Mouse (Mus musculus) liver, embryonic 12.5 days (tissue): ENCODE data around the gene Ccdc18. TPM values are rescaled to one million over a fixed set of nuclear protein-coding genes. Genes with fewer than 3 reads are reported as not detected.
"Not testable (repeated sequence)": the region's sequence is repeated elsewhere in the genome, so short reads cannot be mapped to it uniquely, and the experiment has no call there.

ENCODE experiments used
- ATAC-seq: fragments of 200-750 bp; cut with Nextera tagmentation; 2 replicates; pipeline ENCODE4 v1.8.0; 2017; ENCODE audit warnings: moderate number of reproducible peaks, mild to moderate bottlenecking, moderate library complexity
- H3K27ac ChIP-seq: fragments of 300-500 bp; sonication (generic); 2 replicates; pipeline ENCODE4 v1.5.1; 2016; ENCODE audit warnings: mild to moderate bottlenecking
- H3K27me3 ChIP-seq: fragments of 300-500 bp; sonication (generic); replicated peaks from 2 replicates; pipeline ENCODE4 v1.6.1; 2016; ENCODE audit warnings: mild to moderate bottlenecking, moderate library complexity
- H3K36me3 ChIP-seq: fragments of 300-500 bp; sonication (generic); 2 replicates; pipeline ENCODE4 v1.6.1; 2016; ENCODE audit warnings: mild to moderate bottlenecking, moderate library complexity
- H3K4me1 ChIP-seq: fragments of 300-500 bp; sonication (generic); 2 replicates; pipeline ENCODE4 v1.6.1; 2016
- H3K4me2 ChIP-seq: fragments of 300-500 bp; sonication (generic); 2 replicates; pipeline ENCODE4 v1.6.1; 2016; ENCODE audit warnings: mild to moderate bottlenecking, moderate library complexity
- H3K4me3 ChIP-seq: fragments of 300-500 bp; sonication (generic); 2 replicates; pipeline ENCODE4 v1.5.1; 2016; ENCODE audit warnings: mild to moderate bottlenecking, moderate library complexity
- H3K9ac ChIP-seq: fragments of 300-500 bp; sonication (generic); 2 replicates; pipeline ENCODE4 v1.6.1; 2016; ENCODE audit warnings: mild to moderate bottlenecking, moderate library complexity
- H3K9me3 ChIP-seq: fragments of 300-500 bp; sonication (generic); replicated peaks from 2 replicates; pipeline ENCODE4 v1.6.1; 2016; ENCODE audit warnings: mild to moderate bottlenecking, moderate library complexity
- WGBS: fragments of 180-500 bp; shearing (Covaris S2); methylation state at CpG from one replicate; pipeline ENCODE4 v1.1.7; 2016; ENCODE audit not compliant: insufficient replicate concordance; 5-methylcytosine and 5-hydroxymethylcytosine counted together
- polyA plus RNA-seq: library from polyadenylated mRNA; unstranded; fragments of >200 nt; fragmentation: Nextera tagmentation; extraction: Ambion mirVana; gene quantifications from 2 replicates; pipeline ENCODE4 v1.2.1, GENCODE M21; 2016

Ccdc18 gene
- polyA plus RNA-seq, 1 experiment from 2014 or later, result 7.1 TPM

DNA sequence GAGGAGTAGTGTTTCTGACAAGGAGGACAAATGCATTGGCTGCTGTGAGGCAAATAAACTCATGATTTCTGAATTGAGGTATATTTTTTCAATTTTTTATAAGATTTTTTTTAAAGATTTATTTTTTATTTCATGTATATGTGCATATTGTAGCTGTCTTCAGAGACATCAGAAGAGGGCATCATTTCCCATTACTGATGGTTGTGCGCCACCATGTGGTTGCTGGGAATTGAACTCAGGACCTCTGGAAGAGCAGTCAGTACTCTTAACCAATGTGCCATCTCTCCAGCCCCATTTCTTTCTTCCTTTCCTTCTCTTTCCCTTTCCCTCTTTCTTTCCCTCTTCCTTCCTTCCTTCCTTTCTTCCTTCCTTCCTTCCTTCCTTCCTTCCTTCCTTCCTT lies 31.0 kb downstream of the Ccdc18 start:
- Histone ChIP-seq H3K9me3 (no peaks in the 10 kb centered on the region), H3K9ac (no peak overlapping the region), H3K36me3 (0 out of 2 replicates have a peak, but pooled peaks cover 4% of the 10 kb centered on the region), H3K27me3 (no peaks in the 10 kb centered on the region), H3K27ac (no peak overlapping the region), H3K4me3 (no peak overlapping the region), H3K4me1 (no peaks in the 10 kb centered on the region), H3K4me2 (no peak overlapping the region)
- WGBS, result 22% methylated on average over 1 of the region's 1 CpGs
- ATAC-seq, result no peak

DNA sequence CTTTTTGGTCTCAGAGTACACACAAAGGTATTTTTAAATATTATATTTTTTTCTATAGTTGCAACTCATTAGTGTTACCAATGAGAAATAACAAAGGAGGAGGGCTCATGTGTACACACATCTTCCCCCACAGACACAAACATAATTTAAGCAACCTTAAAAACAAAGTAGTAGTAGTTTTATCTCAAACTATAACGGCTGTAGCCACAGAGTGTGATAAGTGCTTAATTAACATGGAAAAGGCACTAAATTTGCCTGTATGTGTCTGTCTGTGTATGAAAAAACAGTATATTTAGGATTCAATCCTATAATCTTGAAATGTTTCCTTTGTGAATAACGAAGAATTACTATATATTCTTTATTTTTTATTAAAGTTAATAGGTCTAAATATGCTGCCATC lies 51.4 kb downstream of the Ccdc18 start:
- H3K27me3 ChIP-seq, result no peaks in the 10 kb centered on the region
- no peaks in the 10 kb centered on the region for H3K9me3 ChIP-seq
- H3K36me3 ChIP-seq, result no peaks in the 10 kb centered on the region
- no peaks in the 10 kb centered on the region for H3K4me1 ChIP-seq
- H3K4me2 ChIP-seq, result no peak overlapping the region
- H3K4me3 ChIP-seq, result no peak overlapping the region
- no peak overlapping the region for H3K9ac ChIP-seq
- no peak for ATAC-seq
- 63% methylated on average over 2 of the region's 2 CpGs for WGBS
- no peak overlapping the region for H3K27ac ChIP-seq

DNA sequence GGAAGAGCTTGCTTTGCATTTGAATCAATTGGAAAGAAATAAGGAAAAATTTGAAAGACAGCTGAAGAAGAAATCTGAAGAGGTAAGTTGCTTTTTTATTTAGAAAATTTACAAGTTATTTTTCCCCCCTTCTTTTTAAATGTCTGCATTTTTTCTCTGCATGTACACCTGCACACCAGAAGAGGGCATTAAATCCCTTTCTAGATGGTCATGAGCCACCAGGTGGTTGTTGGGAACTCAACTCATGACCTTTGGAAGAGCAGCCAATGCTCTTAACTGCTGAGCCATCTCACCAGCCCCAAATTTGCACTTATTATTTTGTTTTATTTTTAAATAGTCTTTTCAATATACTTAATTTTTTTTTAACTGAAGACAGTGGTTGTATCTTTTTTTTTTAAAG lies 56.3 kb downstream of the Ccdc18 start:
- Histone ChIP-seq H3K4me1 (no peaks in the 10 kb centered on the region), H3K9ac (no peak overlapping the region), H3K27me3 (no peaks in the 10 kb centered on the region), H3K4me2 (no peak overlapping the region), H3K27ac (no peak overlapping the region), H3K9me3 (no peaks in the 10 kb centered on the region), H3K36me3 (no peaks in the 10 kb centered on the region), H3K4me3 (no peak overlapping the region)
- no peak for ATAC-seq

DNA sequence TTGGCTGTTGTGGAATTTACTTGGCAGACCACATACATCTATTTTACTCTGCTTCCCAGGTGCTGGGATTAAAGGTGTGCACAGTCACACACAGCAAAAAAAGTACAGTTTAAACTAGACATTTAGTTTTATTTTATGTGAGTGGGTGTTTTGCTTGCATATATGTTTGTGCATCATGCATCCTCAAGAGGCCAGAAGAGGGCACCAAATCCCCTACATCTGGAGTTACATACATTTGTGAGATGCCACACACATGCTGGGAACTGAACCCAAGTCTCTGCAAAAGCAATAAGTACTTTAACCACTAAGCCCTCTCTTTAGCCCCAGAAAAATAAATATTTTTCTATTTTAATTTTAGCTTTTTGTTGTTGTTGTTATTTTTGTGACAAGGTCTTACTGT lies 73.3 kb downstream of the Ccdc18 start:
- Histone ChIP-seq H3K4me1 (no peaks in the 10 kb centered on the region), H3K27ac (no peak overlapping the region), H3K27me3 (no peaks in the 10 kb centered on the region), H3K4me2 (no peak overlapping the region), H3K36me3 (peaks cover 5% of the 10 kb centered on the region; the same call in 1 of the 2 replicates), H3K9me3 (no peaks in the 10 kb centered on the region), H3K4me3 (no peak overlapping the region), H3K9ac (no peak overlapping the region)
- no peak for ATAC-seq

DNA sequence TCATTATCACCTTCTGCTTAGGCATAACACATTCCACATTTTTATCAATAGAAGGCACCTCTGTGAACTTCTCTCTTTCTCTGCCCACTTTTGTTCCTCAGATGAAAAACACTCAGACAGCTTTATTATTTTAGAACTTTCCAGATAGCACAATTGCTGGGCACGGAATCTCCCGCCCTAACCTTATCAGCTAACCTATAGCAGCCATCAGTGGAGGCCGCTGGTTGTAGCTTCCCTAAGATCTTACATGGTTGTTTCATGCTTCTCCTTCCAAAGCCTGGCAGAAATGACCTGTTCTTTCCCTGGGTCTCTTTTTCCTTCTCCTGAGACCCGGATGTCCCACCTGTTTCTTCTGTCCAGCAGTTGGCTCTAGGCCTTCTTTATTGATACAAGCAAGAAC lies 78.8 kb downstream of the Ccdc18 start:
- Histone ChIP-seq H3K27ac (no peak overlapping the region), H3K36me3 (no peaks in the 10 kb centered on the region), H3K4me3 (no peak overlapping the region), H3K27me3 (no peaks in the 10 kb centered on the region), H3K9ac (no peak overlapping the region; the same call in 1 of the 2 replicates), H3K9me3 (no peaks in the 10 kb centered on the region), H3K4me1 (0 out of 2 replicates have a peak, but pooled peaks cover 5% of the 10 kb centered on the region), H3K4me2 (no peak overlapping the region)
- ATAC-seq, result no peak
- 59% methylated on average over 4 of the region's 4 CpGs for WGBS

DNA sequence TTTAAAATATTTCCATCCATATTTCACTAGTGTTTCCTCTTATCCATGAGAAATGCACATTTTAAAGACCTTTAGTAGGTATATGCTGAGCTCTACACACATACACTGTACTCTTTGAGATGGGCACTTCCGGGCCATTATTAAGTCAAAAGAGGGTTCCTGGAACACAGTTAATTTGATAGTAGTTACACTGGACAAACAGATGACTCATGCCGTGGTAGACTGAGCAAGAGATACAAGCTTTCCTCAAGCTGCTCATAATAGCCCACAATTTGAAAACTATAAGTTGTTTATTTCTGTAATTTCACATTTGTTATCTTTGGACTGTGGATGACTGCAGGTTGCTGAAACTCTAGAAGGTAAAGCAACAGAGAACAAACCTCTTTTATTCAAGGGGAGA lies 82.3 kb downstream of the Ccdc18 start:
- no peak overlapping the region for H3K9ac ChIP-seq
- H3K27me3 ChIP-seq, result no peaks in the 10 kb centered on the region
- H3K27ac ChIP-seq, result no peak overlapping the region
- 79% methylated on average over 2 of the region's 2 CpGs for WGBS
- H3K36me3 ChIP-seq, result peaks cover 4% of the 10 kb centered on the region; the same call in 1 of the 2 replicates
- H3K4me2 ChIP-seq, result no peak overlapping the region
- no peaks in the 10 kb centered on the region for H3K9me3 ChIP-seq
- no peak overlapping the region for H3K4me3 ChIP-seq
- H3K4me1 ChIP-seq, result 0 out of 2 replicates have a peak, but pooled peaks cover 5% of the 10 kb centered on the region
- ATAC-seq, result no peak

DNA sequence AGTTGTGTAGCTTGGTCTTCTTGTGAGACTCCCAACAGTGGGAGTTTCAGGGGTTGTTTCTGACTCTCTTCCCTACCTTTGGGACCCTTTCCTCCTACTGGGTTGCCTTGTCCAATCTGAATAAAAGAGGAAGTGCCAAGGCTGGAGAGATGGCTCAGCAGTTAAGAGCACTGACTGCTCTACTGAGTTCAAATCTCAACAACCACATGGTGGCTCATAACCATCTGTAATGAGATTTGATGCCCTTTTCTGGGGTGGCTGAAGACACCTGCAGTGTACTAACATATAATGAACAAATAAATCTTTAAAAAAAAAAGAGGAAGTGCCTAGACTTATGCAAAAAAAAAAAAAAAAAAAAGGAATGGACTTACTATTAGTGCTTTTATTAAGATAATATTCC lies 91.4 kb downstream of the Ccdc18 start:
- Histone ChIP-seq H3K27me3 (no peaks in the 10 kb centered on the region), H3K36me3 (peaks cover 4% of the 10 kb centered on the region; the same call in 1 of the 2 replicates), H3K9ac (no peak overlapping the region), H3K4me1 (no peaks in the 10 kb centered on the region), H3K9me3 (no peaks in the 10 kb centered on the region), H3K4me3 (no peak overlapping the region), H3K27ac (no peak overlapping the region), H3K4me2 (no peak overlapping the region)
- no peak for ATAC-seq

DNA sequence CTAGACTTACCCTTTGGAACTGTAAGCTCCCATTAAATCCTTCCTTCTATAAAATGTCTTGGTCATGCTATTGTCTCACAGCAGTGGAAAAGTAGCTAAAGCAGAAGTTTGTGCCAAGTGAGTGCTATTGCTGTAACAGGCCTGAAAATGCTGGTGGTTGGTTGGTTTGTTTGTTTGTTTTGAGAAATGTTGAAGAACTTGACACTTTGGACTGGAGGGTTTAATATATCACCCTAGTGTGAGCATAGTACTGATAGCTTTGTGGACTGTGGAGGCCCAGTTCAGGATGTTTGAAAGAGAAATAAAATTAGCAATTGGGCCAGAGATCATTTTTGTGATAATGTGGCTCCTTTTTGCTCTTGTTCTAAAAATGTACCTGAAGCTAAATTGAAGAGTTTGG lies 93.5 kb downstream of the Ccdc18 start:
- H3K36me3 ChIP-seq, result no peaks in the 10 kb centered on the region
- no peaks in the 10 kb centered on the region for H3K27me3 ChIP-seq
- H3K4me2 ChIP-seq, result no peak overlapping the region
- no peak overlapping the region for H3K9ac ChIP-seq
- no peaks in the 10 kb centered on the region for H3K4me1 ChIP-seq
- no peak for ATAC-seq
- no peaks in the 10 kb centered on the region for H3K9me3 ChIP-seq
- H3K4me3 ChIP-seq, result no peak overlapping the region
- H3K27ac ChIP-seq, result no peak overlapping the region

DNA sequence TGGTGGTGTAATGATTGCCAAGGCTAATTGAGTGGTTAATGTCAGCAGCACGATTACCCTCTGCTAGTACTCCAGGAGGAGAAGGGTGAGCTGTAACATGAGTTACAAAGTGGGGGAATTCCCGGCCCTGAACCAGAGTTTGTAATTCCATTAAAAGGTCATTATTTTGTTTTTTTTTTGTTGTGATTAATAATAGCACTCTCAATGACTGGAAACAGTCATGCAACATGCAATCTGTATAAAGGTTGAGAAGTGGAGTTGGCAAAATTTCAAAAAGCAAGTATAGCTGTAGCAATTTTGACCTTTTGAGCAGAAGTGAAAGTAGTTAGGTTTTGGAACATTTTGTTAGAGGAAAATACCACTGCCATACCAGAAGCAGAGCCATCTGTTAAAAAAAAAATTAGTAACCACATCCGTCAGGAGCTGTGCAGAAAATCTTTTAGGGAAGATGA lies 113.7 kb downstream of the Ccdc18 start:
- WGBS, result 52% methylated on average over 3 of the region's 3 CpGs

DNA sequence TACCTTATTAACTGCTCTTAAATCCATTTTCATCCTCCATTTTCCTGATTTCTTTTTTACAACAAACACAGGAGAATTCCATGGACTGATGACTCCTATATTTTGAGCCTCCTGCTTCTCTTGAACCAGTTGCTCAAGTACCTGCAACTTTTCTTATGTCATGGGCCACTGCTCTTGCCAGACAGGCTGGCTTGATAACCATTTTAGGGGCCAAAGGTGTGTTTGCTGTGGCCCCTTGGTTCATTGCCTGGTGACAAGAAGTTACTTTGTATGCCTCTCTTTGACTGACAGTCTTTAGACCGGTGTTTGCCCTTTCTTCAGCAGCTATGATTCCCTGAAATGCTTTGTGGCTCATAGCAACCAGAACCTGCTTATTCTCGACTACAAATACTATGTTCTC lies 117.4 kb downstream of the Ccdc18 start:
- H3K4me2 ChIP-seq, result no peak overlapping the region
- no peaks in the 10 kb centered on the region for H3K9me3 ChIP-seq
- H3K36me3 ChIP-seq, result no peaks in the 10 kb centered on the region
- H3K9ac ChIP-seq, result no peak overlapping the region
- ATAC-seq, result no peak
- H3K4me1 ChIP-seq, result no peaks in the 10 kb centered on the region
- 48% methylated on average over 2 of the region's 2 CpGs for WGBS
- no peak overlapping the region for H3K27ac ChIP-seq
- 0 out of 2 replicates have a peak, but pooled peaks cover 8% of the 10 kb centered on the region for H3K27me3 ChIP-seq
- no peak overlapping the region for H3K4me3 ChIP-seq

More for the DNA sequence above, 113.7 kb downstream of the Ccdc18 start:
- 0 out of 2 replicates have a peak, but pooled peaks cover 2% of the 10 kb centered on the region for H3K27me3 ChIP-seq
- no peak overlapping the region for H3K9ac ChIP-seq
- no peak overlapping the region for H3K27ac ChIP-seq
- H3K4me3 ChIP-seq, result no peak overlapping the region
- H3K36me3 ChIP-seq, result no peaks in the 10 kb centered on the region
- no peak overlapping the region for H3K4me2 ChIP-seq
- no peaks in the 10 kb centered on the region for H3K4me1 ChIP-seq
- H3K9me3 ChIP-seq, result no peaks in the 10 kb centered on the region
- ATAC-seq, result no peak

DNA sequence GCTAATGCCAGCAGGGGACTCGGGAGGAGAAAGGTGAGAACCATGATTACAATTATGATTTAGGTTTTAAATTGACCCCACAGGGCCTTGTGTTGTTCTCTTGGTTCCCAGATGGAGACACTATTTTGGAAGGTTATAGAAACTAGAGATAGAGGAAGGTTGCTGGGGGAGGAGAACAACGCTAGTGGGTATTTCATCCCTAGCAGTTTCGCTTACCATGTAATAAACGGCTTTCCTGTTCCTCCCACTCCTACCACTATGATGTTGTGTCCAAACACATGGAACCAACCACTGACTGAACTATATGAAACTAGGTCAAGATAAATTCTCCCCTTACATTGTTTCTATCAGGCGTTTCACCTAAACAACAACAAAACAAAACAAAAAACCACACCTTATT lies 122.6 kb downstream of the Ccdc18 start:
- Histone ChIP-seq H3K36me3 (no peaks in the 10 kb centered on the region), H3K27me3 (0 out of 2 replicates have a peak, but pooled peaks cover 11% of the 10 kb centered on the region), H3K27ac (no peak overlapping the region), H3K9me3 (no peaks in the 10 kb centered on the region), H3K4me3 (no peak overlapping the region), H3K9ac (no peak overlapping the region), H3K4me2 (no peak overlapping the region), H3K4me1 (no peaks in the 10 kb centered on the region)
- WGBS, result 73% methylated on average over 5 of the region's 5 CpGs
- no peak for ATAC-seq

DNA sequence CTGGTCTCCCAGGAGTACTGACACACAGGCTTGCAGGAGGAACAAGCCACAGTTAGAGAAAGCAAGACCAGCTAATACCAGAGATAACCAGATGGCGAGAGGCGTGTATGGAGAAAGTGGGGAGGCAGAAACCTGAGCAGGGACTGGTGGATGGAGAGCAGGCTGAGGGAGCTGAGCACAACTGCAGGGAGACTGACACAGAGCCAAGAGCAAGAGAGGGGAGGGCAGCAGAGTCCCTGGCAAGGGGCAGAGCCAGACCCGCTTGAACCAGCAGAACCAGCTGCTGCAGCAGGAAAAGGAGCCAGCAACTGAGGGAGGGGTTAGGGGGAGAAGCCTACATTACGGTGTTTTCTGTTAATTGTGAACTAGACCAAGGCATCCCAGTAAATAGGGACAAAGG lies 130.0 kb downstream of the Ccdc18 start:
- Histone ChIP-seq H3K4me3 (no peak overlapping the region), H3K9me3 (no peaks in the 10 kb centered on the region), H3K9ac (peak overlapping the region; percentile 61), H3K4me1 (peaks cover 55% of the 10 kb centered on the region), H3K27me3 (no peaks in the 10 kb centered on the region), H3K36me3 (no peaks in the 10 kb centered on the region), H3K4me2 (peak overlapping the region; percentile 42), H3K27ac (peak overlapping the region; percentile 52)
- ATAC-seq, result peak; percentile 83
- WGBS, result 30% methylated on average over 4 of the region's 4 CpGs

DNA sequence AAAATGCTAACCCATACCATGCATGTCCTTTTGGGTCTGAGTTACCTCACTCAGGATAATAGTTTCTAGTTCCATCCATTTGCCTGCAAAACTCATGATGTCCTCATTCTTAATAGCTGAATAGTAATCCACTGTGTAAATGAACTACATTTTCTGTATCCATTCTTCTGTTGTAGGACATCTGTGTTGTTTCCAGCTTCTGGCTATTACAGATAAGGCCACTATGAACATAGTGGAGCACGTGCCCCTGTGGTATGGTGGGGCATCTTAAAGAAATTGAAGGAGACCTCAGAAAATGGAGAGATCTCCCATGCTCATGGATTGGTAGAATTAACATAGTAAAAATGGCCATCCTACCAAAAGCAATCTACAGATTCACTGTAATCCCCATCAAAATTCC lies 131.1 kb downstream of the Ccdc18 start:
- WGBS, result 13% methylated on average over 1 of the region's 1 CpGs
- ATAC-seq, H3K36me3 ChIP-seq, H3K9ac ChIP-seq, H3K4me3 ChIP-seq, H3K27me3 ChIP-seq, H3K9me3 ChIP-seq: not testable (repeated sequence)
- peak overlapping the region; percentile 52; the same call in 1 of the 2 replicates for H3K27ac ChIP-seq
- H3K4me1 ChIP-seq, result peaks cover 62% of the 10 kb centered on the region
- peak overlapping the region; percentile 42 for H3K4me2 ChIP-seq
